In genomic region chr11:98711046-98711434, GRCm38 (mm10) we compare ENCODE assay signal across 16 mouse cellular contexts. TPM values are rescaled to one million over a fixed set of nuclear protein-coding genes. Genes with fewer than 3 reads are reported as not detected.
DNase-seq lines count a peak whose midpoint lies in the region; ATAC-seq and TF ChIP-seq lines count a peak whose summit lies in the region.
"Had no signal": no experiment of that assay in that cellular context is flagged by ENCODE, and none has a peak within 500 bp of the region (broad histone marks: within the 10 kb centered on the region; RNA-seq: fewer than 3 reads in every experiment).

No protein-coding gene starts in this region.

- peaks cover 32% of the 10 kb centered on the region for H3K4me1 ChIP-seq in embryonic facial prominence, embryonic 13.5 days
- peaks cover 10% of the 10 kb centered on the region; the same call in 1 of the 2 replicates for H3K4me1 ChIP-seq in embryonic facial prominence, embryonic 10.5 days
- peaks cover 37% of the 10 kb centered on the region for H3K4me1 ChIP-seq in heart, embryonic 15.5 days (replicated peaks)
- peaks cover 24% of the 10 kb centered on the region for H3K4me1 ChIP-seq in lung, embryonic 14.5 days (ENCODE audit: insufficient read depth)
- H3K4me1 ChIP-seq in lung, adult 2 months (ENCODE audit: control insufficient read depth, insufficient read depth, low read length) = peaks cover 29% of the 10 kb centered on the region
- peaks cover 35% of the 10 kb centered on the region for H3K4me1 ChIP-seq in liver, postnatal 0 days (ENCODE audit: insufficient read depth)
- H3K4me1 ChIP-seq: hindbrain, embryonic 10.5 days; midbrain, embryonic 10.5 days had no signal

- no peaks in the 10 kb centered on the region for H3K9me3 ChIP-seq in embryonic facial prominence, embryonic 13.5 days
- H3K9me3 ChIP-seq in embryonic facial prominence, embryonic 10.5 days = no peaks in the 10 kb centered on the region
- H3K9me3 ChIP-seq in heart, embryonic 15.5 days (replicated peaks) = no peaks in the 10 kb centered on the region
- H3K9me3 ChIP-seq in lung, embryonic 14.5 days (ENCODE audit: low read depth, low read length) = no peaks in the 10 kb centered on the region
- H3K9me3 ChIP-seq in liver, postnatal 0 days (ENCODE audit: low read length) = no peaks in the 10 kb centered on the region
- H3K9me3 ChIP-seq: hindbrain, embryonic 10.5 days; intestine, embryonic 15.5 days; midbrain, embryonic 10.5 days; neural tube, embryonic 15.5 days had no signal

- TF ChIP-seq EP300 in liver, postnatal 0 days (IDR thresholded peaks at IDR 0.05; ENCODE audit: low read depth) = no peak

- TF ChIP-seq CTCF in lung, embryonic 14.5 days (IDR thresholded peaks at IDR 0.05; ENCODE audit: low read depth) = no peak
- no peak for TF ChIP-seq CTCF in lung, adult 2 months (IDR thresholded peaks at IDR 0.05; ENCODE audit: insufficient read depth, low read length)
- no peak for TF ChIP-seq CTCF in liver, postnatal 0 days (IDR thresholded peaks at IDR 0.05; ENCODE audit: low read depth)

- no peak for ATAC-seq in embryonic facial prominence, embryonic 13.5 days (ENCODE audit: insufficient number of reproducible peaks, insufficient read depth, low FRiP score, low TSS enrichment, low read depth)
- ATAC-seq in heart, embryonic 15.5 days (replicated peaks; ENCODE audit: insufficient number of reproducible peaks, insufficient read depth, low FRiP score, low read depth) = no peak
- ATAC-seq in lung, embryonic 14.5 days (ENCODE audit: insufficient read depth) = no peak
- ATAC-seq in liver, postnatal 0 days = no peak

- no peaks in the 10 kb centered on the region for H3K27me3 ChIP-seq in embryonic facial prominence, embryonic 13.5 days
- no peaks in the 10 kb centered on the region for H3K27me3 ChIP-seq in embryonic facial prominence, embryonic 10.5 days (replicated peaks; ENCODE audit: low read depth, poor library complexity, severe bottlenecking)
- H3K27me3 ChIP-seq in heart, embryonic 15.5 days = no peaks in the 10 kb centered on the region
- no peaks in the 10 kb centered on the region for H3K27me3 ChIP-seq in lung, embryonic 14.5 days (ENCODE audit: insufficient read depth, low read length)
- H3K27me3 ChIP-seq in liver, postnatal 0 days (ENCODE audit: insufficient read depth, low read length) = no peaks in the 10 kb centered on the region
- H3K27me3 ChIP-seq: intestine, embryonic 15.5 days; neural tube, embryonic 15.5 days had no signal

- WGBS in embryonic facial prominence, embryonic 13.5 days = 79% methylated on average over 4 of the region's 4 CpGs
- 85% methylated on average over 4 of the region's 4 CpGs for WGBS in embryonic facial prominence, embryonic 10.5 days
- 66% methylated on average over 4 of the region's 4 CpGs for WGBS in heart, embryonic 15.5 days
- 82% methylated on average over 4 of the region's 4 CpGs for WGBS in lung, embryonic 14.5 days
- WGBS in lung, adult 2 months = 57% methylated on average over 4 of the region's 4 CpGs
- 49% methylated on average over 4 of the region's 4 CpGs for WGBS in liver, postnatal 0 days (ENCODE audit: insufficient replicate concordance)

- H3K36me3 ChIP-seq in embryonic facial prominence, embryonic 13.5 days = peaks cover 90% of the 10 kb centered on the region
- H3K36me3 ChIP-seq in embryonic facial prominence, embryonic 10.5 days (replicated peaks) = peaks cover 96% of the 10 kb centered on the region
- peaks cover 51% of the 10 kb centered on the region; the same call in 1 of the 2 replicates for H3K36me3 ChIP-seq in heart, embryonic 15.5 days
- peaks cover 74% of the 10 kb centered on the region for H3K36me3 ChIP-seq in lung, embryonic 14.5 days (ENCODE audit: insufficient read depth)
- H3K36me3 ChIP-seq in liver, postnatal 0 days (replicated peaks; ENCODE audit: insufficient read depth, low read length) = peaks cover 43% of the 10 kb centered on the region

- H3K4me3 ChIP-seq in embryonic facial prominence, embryonic 13.5 days = no peak overlapping the region
- H3K4me3 ChIP-seq in embryonic facial prominence, embryonic 10.5 days = no peak overlapping the region
- H3K4me3 ChIP-seq in heart, embryonic 15.5 days = no peak overlapping the region
- no peak overlapping the region for H3K4me3 ChIP-seq in lung, embryonic 14.5 days (ENCODE audit: low read depth, low read length)
- no peak overlapping the region for H3K4me3 ChIP-seq in lung, adult 2 months (replicated peaks; ENCODE audit: extremely low read depth, low read depth, low read length)
- H3K4me3 ChIP-seq in liver, postnatal 0 days (ENCODE audit: low read depth, low read length) = no peak overlapping the region
- H3K4me3 ChIP-seq: hindbrain, embryonic 10.5 days; intestine, embryonic 15.5 days; neural tube, embryonic 15.5 days had no signal

- TF ChIP-seq POLR2A in lung, adult 2 months (IDR thresholded peaks at IDR 0.05; ENCODE audit: borderline replicate concordance, extremely low read depth, low read depth, low read length) = no peak

- H3K9ac ChIP-seq in embryonic facial prominence, embryonic 13.5 days = no peak overlapping the region
- no peak overlapping the region for H3K9ac ChIP-seq in heart, embryonic 15.5 days
- H3K9ac ChIP-seq in lung, embryonic 14.5 days = no peak overlapping the region
- no peak overlapping the region; the same call in 1 of the 2 replicates for H3K9ac ChIP-seq in liver, postnatal 0 days (replicated peaks)
- H3K9ac ChIP-seq: intestine, embryonic 15.5 days; neural tube, embryonic 15.5 days had no signal

- H3K27ac ChIP-seq in embryonic facial prominence, embryonic 13.5 days = peak overlapping the region; percentile 3; the same call in 1 of the 2 replicates
- H3K27ac ChIP-seq in embryonic facial prominence, embryonic 10.5 days (replicated peaks) = no peak overlapping the region
- H3K27ac ChIP-seq in heart, embryonic 15.5 days = peak overlapping the region; percentile 84
- peak overlapping the region; percentile 56; the same call in 1 of the 2 replicates for H3K27ac ChIP-seq in lung, embryonic 14.5 days (ENCODE audit: low read depth)
- peak overlapping the region; percentile 84 for H3K27ac ChIP-seq in liver, postnatal 0 days (ENCODE audit: low read depth)
- H3K27ac ChIP-seq: hindbrain, embryonic 10.5 days; intestine, embryonic 15.5 days; midbrain, embryonic 10.5 days; neural tube, embryonic 15.5 days had no signal

- DNase-seq in embryonic facial prominence, embryonic 10.5 days (ENCODE audit: low spot score) = no peak
- no peak for DNase-seq in heart, adult 9 months (ENCODE audit: low spot score in 2 of 2)
- DNase-seq in lung, embryonic 14.5 days = no peak
- no peak for DNase-seq in lung, adult 2 months
- DNase-seq in liver, postnatal 0 days = no peak
- DNase-seq in ovary, postnatal 10 days (ENCODE audit: low spot score) = no peak

- H3K4me2 ChIP-seq in embryonic facial prominence, embryonic 13.5 days = no peak overlapping the region
- H3K4me2 ChIP-seq in heart, embryonic 15.5 days = no peak overlapping the region
- no peak overlapping the region for H3K4me2 ChIP-seq in lung, embryonic 14.5 days
- peak overlapping the region; percentile 28 for H3K4me2 ChIP-seq in liver, postnatal 0 days (ENCODE audit: low read depth, low read length)
- H3K4me2 ChIP-seq: intestine, embryonic 15.5 days; neural tube, embryonic 15.5 days had no signal

RNA-seq across cellular contexts. Expression of gene Csf3, which starts 10.0 kb away (rescaled TPM):
- polyA plus RNA-seq in embryonic facial prominence, embryonic 13.5 days (2015; fragmentation: Nextera tagmentation; extraction: Ambion mirVana) = not detected in 2 replicates
- polyA plus RNA-seq in embryonic facial prominence, embryonic 10.5 days (2016; fragmentation: Nextera tagmentation; extraction: Ambion mirVana) = not detected in 2 replicates
- polyA plus RNA-seq in heart, embryonic 15.5 days (2015; fragmentation: Nextera tagmentation; extraction: Ambion mirVana) = not detected in 2 replicates
- not detected in 2 replicates for polyA plus RNA-seq in lung, embryonic 14.5 days (2014; fragmentation: Nextera tagmentation; extraction: Ambion mirVana)
- not detected in 2 replicates for polyA plus RNA-seq in lung, adult 2 months (2012; rRNA removed)
- not detected in 2 replicates for polyA plus RNA-seq in liver, postnatal 0 days (2015; fragmentation: Nextera tagmentation; extraction: Ambion mirVana)
- polyA plus RNA-seq: adrenal gland, adult 2 months; embryonic facial prominence, embryonic 11.5 days; forebrain, embryonic 11.5 days; hindbrain, embryonic 10.5 days; intestine, embryonic 15.5 days; midbrain, embryonic 10.5 days; neural tube, embryonic 15.5 days had no signal

RNA-seq across cellular contexts. Expression of gene Med24, which starts 18.2 kb away (rescaled TPM):
- polyA plus RNA-seq in embryonic facial prominence, embryonic 13.5 days (2015; fragmentation: Nextera tagmentation; extraction: Ambion mirVana) = 63.8 and 65.0 TPM in 2 replicates
- 73.9 and 78.1 TPM in 2 replicates for polyA plus RNA-seq in embryonic facial prominence, embryonic 10.5 days (2016; fragmentation: Nextera tagmentation; extraction: Ambion mirVana)
- polyA plus RNA-seq in heart, embryonic 15.5 days (2015; fragmentation: Nextera tagmentation; extraction: Ambion mirVana) = 33.5 and 43.0 TPM in 2 replicates
- 53.0 and 53.5 TPM in 2 replicates for polyA plus RNA-seq in lung, embryonic 14.5 days (2014; fragmentation: Nextera tagmentation; extraction: Ambion mirVana)
- polyA plus RNA-seq in lung, adult 2 months (2012; rRNA removed) = 45.0 and 55.1 TPM in 2 replicates
- 10.5 and 10.9 TPM in 2 replicates for polyA plus RNA-seq in liver, postnatal 0 days (2015; fragmentation: Nextera tagmentation; extraction: Ambion mirVana)

RNA-seq across cellular contexts. Expression of gene Psmd3, which starts 28.7 kb away (rescaled TPM):
- 196 and 207 TPM in 2 replicates for polyA plus RNA-seq in embryonic facial prominence, embryonic 13.5 days (2015; fragmentation: Nextera tagmentation; extraction: Ambion mirVana)
- 249 and 262 TPM in 2 replicates for polyA plus RNA-seq in embryonic facial prominence, embryonic 10.5 days (2016; fragmentation: Nextera tagmentation; extraction: Ambion mirVana)
- polyA plus RNA-seq in heart, embryonic 15.5 days (2015; fragmentation: Nextera tagmentation; extraction: Ambion mirVana) = 141 and 177 TPM in 2 replicates
- 152 and 169 TPM in 2 replicates for polyA plus RNA-seq in lung, embryonic 14.5 days (2014; fragmentation: Nextera tagmentation; extraction: Ambion mirVana)
- polyA plus RNA-seq in lung, adult 2 months (2012; rRNA removed) = 136 and 156 TPM in 2 replicates
- polyA plus RNA-seq in liver, postnatal 0 days (2015; fragmentation: Nextera tagmentation; extraction: Ambion mirVana) = 67.5 and 71.0 TPM in 2 replicates

RNA-seq across cellular contexts. Expression of gene Thra, which starts 29.4 kb away (rescaled TPM):
- polyA plus RNA-seq in embryonic facial prominence, embryonic 13.5 days (2015; fragmentation: Nextera tagmentation; extraction: Ambion mirVana) = 46.5 and 47.3 TPM in 2 replicates
- polyA plus RNA-seq in embryonic facial prominence, embryonic 10.5 days (2016; fragmentation: Nextera tagmentation; extraction: Ambion mirVana) = 8.8 and 9.1 TPM in 2 replicates
- 34.8 and 39.5 TPM in 2 replicates for polyA plus RNA-seq in heart, embryonic 15.5 days (2015; fragmentation: Nextera tagmentation; extraction: Ambion mirVana)
- polyA plus RNA-seq in lung, embryonic 14.5 days (2014; fragmentation: Nextera tagmentation; extraction: Ambion mirVana) = 46.8 and 47.1 TPM in 2 replicates
- polyA plus RNA-seq in lung, adult 2 months (2012; rRNA removed) = 142 and 159 TPM in 2 replicates
- 5.1 and 6.1 TPM in 2 replicates for polyA plus RNA-seq in liver, postnatal 0 days (2015; fragmentation: Nextera tagmentation; extraction: Ambion mirVana)

RNA-seq across cellular contexts. Expression of gene Gsdma, which starts 46.9 kb away (rescaled TPM):
- polyA plus RNA-seq in embryonic facial prominence, embryonic 13.5 days (2015; fragmentation: Nextera tagmentation; extraction: Ambion mirVana) = 0.28 and 0.48 TPM in 2 replicates
- not detected in 2 replicates for polyA plus RNA-seq in embryonic facial prominence, embryonic 10.5 days (2016; fragmentation: Nextera tagmentation; extraction: Ambion mirVana)
- polyA plus RNA-seq in heart, embryonic 15.5 days (2015; fragmentation: Nextera tagmentation; extraction: Ambion mirVana) = not detected in 2 replicates
- not detected in 2 replicates for polyA plus RNA-seq in lung, embryonic 14.5 days (2014; fragmentation: Nextera tagmentation; extraction: Ambion mirVana)
- 11.5 TPM in 1 of 2 replicates, not detected in the other for polyA plus RNA-seq in lung, adult 2 months (2012; rRNA removed)
- not detected in 2 replicates for polyA plus RNA-seq in liver, postnatal 0 days (2015; fragmentation: Nextera tagmentation; extraction: Ambion mirVana)
- polyA plus RNA-seq: adrenal gland, adult 2 months; forebrain, embryonic 11.5 days; liver, adult 2 months; midbrain, embryonic 10.5 days had no signal
